Mouse (Mus musculus): ENCODE measurements around the gene Chst13. TPM values are rescaled to one million over a fixed set of nuclear protein-coding genes. Genes with fewer than 3 reads are reported as not detected.

Gene Chst13
- total and polyA plus RNA-seq, 3 experiments: 0.03 to 0.11 TPM; not detected in 1

- no peak for ATAC-seq (ENCODE audit: extremely low read depth, insufficient number of reproducible peaks, low FRiP score, poor library complexity, severe bottlenecking)
These were observed 36.7 kb downstream of the Chst13 start for GRCm38 (mm10) chr6:90288265-90288664.

More at GRCm38 (mm10) chr6:90288265-90288664, 36.7 kb downstream of the Chst13 start:
- Histone ChIP-seq H3K27me3 (ENCODE audit: insufficient read depth, low read length) (no peaks in the 10 kb centered on the region), H3K4me3 (ENCODE audit: low read depth, low read length) (no peak overlapping the region), H3K4me1 (ENCODE audit: insufficient read depth, low read depth, low read length) (no peaks in the 10 kb centered on the region), H3K36me3 (replicated peaks) (no peaks in the 10 kb centered on the region), H3K9me3 (replicated peaks) (no peaks in the 10 kb centered on the region)
- DNase-seq (ENCODE audit: low spot score): no peak
- no peak for TF ChIP-seq POLR2AphosphoS5 (IDR thresholded peaks at IDR 0.05; ENCODE audit: insufficient replicate concordance, low read depth, low read length)
- TF ChIP-seq CTCF (IDR thresholded peaks at IDR 0.05; ENCODE audit: low read depth, low read length): no peak
- TF ChIP-seq GATA1 (IDR thresholded peaks at IDR 0.05; ENCODE audit: borderline replicate concordance, low read length): no peak
- no peak for TF ChIP-seq GATA2 (IDR thresholded peaks at IDR 0.05; ENCODE audit: borderline replicate concordance, low read depth, low read length)
- no peak for TF ChIP-seq TAL1 (conservative IDR thresholded peaks at IDR 0.05; ENCODE audit: low read depth, low read length)

Other genes with a start within 250 kb of the Chst13 start
- not detected in 2 replicates for gene Vmn1r49, start 246.7 kb downstream of the Chst13 start, total RNA-seq (2014; fragmentation: Nextera tagmentation)
- 0.16 and 0.17 TPM in 2 replicates for gene Vmn1r49, start 246.7 kb downstream of the Chst13 start, total RNA-seq (2017)
- gene Vmn1r49, start 246.7 kb downstream of the Chst13 start, polyA plus RNA-seq (2012): not detected in 2 replicates
- not detected in 2 replicates for gene Vmn1r50, start 223.8 kb downstream of the Chst13 start, total RNA-seq (2014; fragmentation: Nextera tagmentation)
- gene Vmn1r50, start 223.8 kb downstream of the Chst13 start, total RNA-seq (2017): 0.27 TPM in 1 of 2 replicates, not detected in the other
- not detected in 2 replicates for gene Vmn1r50, start 223.8 kb downstream of the Chst13 start, polyA plus RNA-seq (2012)
- not detected in 2 replicates for gene Vmn1r51, start 202.6 kb downstream of the Chst13 start, total RNA-seq (2014; fragmentation: Nextera tagmentation)
- gene Vmn1r51, start 202.6 kb downstream of the Chst13 start, total RNA-seq (2017): 0.11 and 0.17 TPM in 2 replicates
- gene Vmn1r51, start 202.6 kb downstream of the Chst13 start, polyA plus RNA-seq (2012): not detected in 2 replicates
- gene Vmn1r52, start 150.4 kb downstream of the Chst13 start, total RNA-seq (2014; fragmentation: Nextera tagmentation): not detected in 2 replicates
- gene Vmn1r52, start 150.4 kb downstream of the Chst13 start, total RNA-seq (2017): 0.11 TPM in 1 of 2 replicates, not detected in the other
- not detected in 2 replicates for gene Vmn1r52, start 150.4 kb downstream of the Chst13 start, polyA plus RNA-seq (2012)
- gene V1ra8, start 122.4 kb downstream of the Chst13 start, total RNA-seq (2014; fragmentation: Nextera tagmentation): not detected in 2 replicates
- 0.27 TPM in 1 of 2 replicates, not detected in the other for gene V1ra8, start 122.4 kb downstream of the Chst13 start, total RNA-seq (2017)
- not detected in 2 replicates for gene V1ra8, start 122.4 kb downstream of the Chst13 start, polyA plus RNA-seq (2012)
- not detected in 2 replicates for gene Vmn1r53, start 100.7 kb downstream of the Chst13 start, total RNA-seq (2014; fragmentation: Nextera tagmentation)
- gene Vmn1r53, start 100.7 kb downstream of the Chst13 start, total RNA-seq (2017): 0.16 and 0.52 TPM in 2 replicates
- gene Vmn1r53, start 100.7 kb downstream of the Chst13 start, polyA plus RNA-seq (2012): not detected in 2 replicates
- gene Vmn1r54, start 78.9 kb downstream of the Chst13 start, total RNA-seq (2014; fragmentation: Nextera tagmentation): not detected in 2 replicates
- 0.16 and 0.23 TPM in 2 replicates for gene Vmn1r54, start 78.9 kb downstream of the Chst13 start, total RNA-seq (2017)
- not detected in 2 replicates for gene Vmn1r54, start 78.9 kb downstream of the Chst13 start, polyA plus RNA-seq (2012)
- gene BC048671, start 24.0 kb downstream of the Chst13 start, total RNA-seq (2014; fragmentation: Nextera tagmentation): not detected in 2 replicates
- not detected in 2 replicates for gene BC048671, start 24.0 kb downstream of the Chst13 start, total RNA-seq (2017)
- gene BC048671, start 24.0 kb downstream of the Chst13 start, polyA plus RNA-seq (2012): not detected in 2 replicates
- gene Uroc1, start 8.1 kb upstream of the Chst13 start, total RNA-seq (2014; fragmentation: Nextera tagmentation): not detected in 2 replicates
- gene Uroc1, start 8.1 kb upstream of the Chst13 start, total RNA-seq (2017): not detected in 2 replicates
- not detected in 2 replicates for gene Uroc1, start 8.1 kb upstream of the Chst13 start, polyA plus RNA-seq (2012)
- 23.3 and 24.9 TPM in 2 replicates for gene Zxdc, start 44.3 kb upstream of the Chst13 start, total RNA-seq (2014; fragmentation: Nextera tagmentation)
- gene Zxdc, start 44.3 kb upstream of the Chst13 start, total RNA-seq (2017): 19.0 and 19.7 TPM in 2 replicates
- 32.5 and 36.2 TPM in 2 replicates for gene Zxdc, start 44.3 kb upstream of the Chst13 start, polyA plus RNA-seq (2012)
- not detected in 2 replicates for gene Cfap100, start 103.6 kb upstream of the Chst13 start, total RNA-seq (2014; fragmentation: Nextera tagmentation)
- gene Cfap100, start 103.6 kb upstream of the Chst13 start, total RNA-seq (2017): 0.27 TPM in 1 of 2 replicates, not detected in the other
- gene Cfap100, start 103.6 kb upstream of the Chst13 start, polyA plus RNA-seq (2012): not detected in 2 replicates
- gene Klf15, start 137.4 kb upstream of the Chst13 start, total RNA-seq (2014; fragmentation: Nextera tagmentation): not detected in 2 replicates
- 0.05 TPM in 1 of 2 replicates, not detected in the other for gene Klf15, start 137.4 kb upstream of the Chst13 start, total RNA-seq (2017)
- not detected in 2 replicates for gene Klf15, start 137.4 kb upstream of the Chst13 start, polyA plus RNA-seq (2012)
- gene Aldh1l1, start 161.2 kb upstream of the Chst13 start, total RNA-seq (2014; fragmentation: Nextera tagmentation): not detected in 2 replicates
- 0.05 TPM in 1 of 2 replicates, not detected in the other for gene Aldh1l1, start 161.2 kb upstream of the Chst13 start, total RNA-seq (2017)
- gene Aldh1l1, start 161.2 kb upstream of the Chst13 start, polyA plus RNA-seq (2012): not detected in 2 replicates

Measured in G1E (cell line).